Mouse (Mus musculus): Measurements from ENCODE around the gene Rnf39. TPM values are rescaled to one million over a fixed set of nuclear protein-coding genes. Genes with fewer than 3 reads are reported as not detected.

Gene Rnf39
- 0.73 and 1.4 TPM in 2 replicates for polyA plus RNA-seq (2015; fragmentation: Nextera tagmentation; extraction: Ambion mirVana)

DNA sequence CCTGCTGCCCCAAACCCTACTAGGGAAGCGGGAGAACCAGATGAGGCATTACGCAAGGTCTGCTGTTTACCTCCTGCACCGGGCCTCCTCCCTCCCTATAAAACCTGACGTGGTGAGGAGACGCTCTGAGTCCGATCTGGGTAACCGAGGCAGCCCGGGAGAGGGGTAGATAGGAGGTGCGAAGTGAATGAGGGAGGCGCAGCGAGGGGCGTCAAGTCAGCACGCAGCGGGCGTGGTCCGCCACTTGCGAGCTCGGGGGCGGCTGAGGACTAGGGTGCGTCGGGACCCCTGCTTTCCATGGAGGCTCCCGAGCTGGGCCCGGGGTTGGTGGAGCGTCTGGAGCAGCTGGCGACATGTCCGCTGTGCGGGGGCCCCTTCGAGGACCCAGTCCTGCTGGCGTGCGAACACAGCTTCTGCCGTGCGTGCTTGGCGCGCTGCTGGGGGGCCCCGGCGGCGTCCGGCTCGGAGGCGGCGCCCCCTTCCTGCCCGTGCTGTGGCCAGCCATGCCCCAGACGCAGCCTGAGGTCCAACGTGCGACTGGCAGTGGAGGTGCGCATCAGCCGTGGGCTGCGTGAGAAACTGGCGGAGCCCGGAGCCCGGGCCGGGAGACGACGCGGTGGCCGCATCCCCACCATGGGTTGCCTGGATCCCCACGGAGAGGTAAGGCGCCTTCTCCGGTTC lies at the start of gene Rnf39:
TSS of gene Rnf39 (plus strand) at position 128 of the 681 bp plus-strand sequence.

DNA sequence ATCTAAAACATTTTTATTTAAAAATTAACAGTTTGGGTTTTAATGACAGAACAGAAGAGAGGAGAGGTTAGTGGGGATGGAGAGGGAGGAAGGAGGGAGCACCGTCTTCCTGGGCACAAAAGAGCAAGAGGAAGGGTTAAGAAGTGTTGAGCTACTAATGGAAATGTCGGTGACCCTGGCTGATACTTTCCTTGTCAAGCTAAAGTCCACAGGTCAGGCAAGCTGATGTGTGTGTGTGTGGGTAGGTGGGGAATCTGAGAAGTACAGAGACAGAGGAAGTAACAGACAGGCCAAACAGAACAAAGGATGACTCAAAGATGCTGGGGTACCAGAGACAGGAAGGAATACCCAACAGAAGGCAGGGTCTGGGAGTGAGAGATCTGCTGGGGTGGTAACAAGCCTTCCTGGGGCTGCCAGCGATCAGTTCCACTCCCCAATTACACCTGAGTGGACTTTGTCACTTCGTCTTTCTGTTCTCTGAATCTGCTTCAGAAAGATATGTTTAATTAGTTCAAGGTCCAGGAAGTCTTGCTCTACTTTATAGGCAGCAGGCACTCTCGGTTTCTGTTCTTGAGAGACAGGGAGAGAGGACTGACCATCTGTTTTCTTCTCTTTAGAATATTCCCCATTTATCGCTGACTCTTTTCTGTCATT lies 45.0 kb upstream of the Rnf39 start, which contains the start of gene Trim31:
TSS of gene Trim31 (plus strand) at position 567 of the 654 bp plus-strand sequence.

DNA sequence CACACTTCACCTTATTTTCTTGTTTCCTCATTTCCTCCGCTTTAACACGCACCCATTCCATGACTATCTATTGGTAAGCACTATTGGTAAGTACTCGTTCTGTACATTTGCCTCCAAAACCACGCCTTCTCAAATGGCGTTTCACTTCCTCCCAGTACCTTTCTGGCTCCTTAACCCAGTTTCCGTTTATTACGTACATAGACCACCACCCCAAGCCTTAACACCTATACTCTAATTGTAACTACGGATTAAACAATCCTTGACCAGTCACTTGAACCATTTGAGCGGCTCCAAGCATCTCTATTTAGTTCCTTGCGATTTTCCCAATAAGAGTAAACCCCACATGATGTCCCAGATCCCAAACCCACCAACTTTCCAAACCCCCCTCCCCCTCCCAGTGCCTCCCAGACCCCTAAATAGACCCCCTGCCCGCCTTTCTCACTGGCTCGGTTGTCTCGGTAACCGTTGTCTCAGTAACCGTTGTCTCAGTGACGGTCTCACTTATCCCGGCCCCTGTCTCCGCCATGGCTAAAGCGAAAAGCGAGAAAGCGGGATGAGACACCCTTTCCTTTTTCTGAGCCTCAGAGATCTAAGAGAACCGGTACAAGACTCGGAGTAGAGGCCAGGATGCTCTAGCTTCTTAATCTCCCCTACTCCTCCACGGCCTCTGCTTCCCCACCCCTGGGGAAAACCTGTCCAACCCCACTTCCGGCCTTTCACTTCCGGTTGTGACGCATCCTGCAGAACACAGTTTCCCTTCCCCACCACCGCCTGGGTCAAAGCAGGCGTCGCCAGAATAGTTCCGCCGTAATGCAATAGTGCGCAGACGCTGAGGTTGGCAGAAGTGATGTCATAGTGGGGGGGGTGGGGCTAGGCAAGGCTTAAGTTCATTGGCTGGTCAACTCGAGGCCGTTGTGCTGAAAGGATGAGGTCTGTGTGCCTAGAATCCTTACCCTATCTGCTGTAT lies 8.5 kb downstream of the Rnf39 start, which contains the start of gene Ppp1r11:
TSS of gene Ppp1r11 (minus strand) at position 761 of the 967 bp plus-strand sequence.

DNA sequence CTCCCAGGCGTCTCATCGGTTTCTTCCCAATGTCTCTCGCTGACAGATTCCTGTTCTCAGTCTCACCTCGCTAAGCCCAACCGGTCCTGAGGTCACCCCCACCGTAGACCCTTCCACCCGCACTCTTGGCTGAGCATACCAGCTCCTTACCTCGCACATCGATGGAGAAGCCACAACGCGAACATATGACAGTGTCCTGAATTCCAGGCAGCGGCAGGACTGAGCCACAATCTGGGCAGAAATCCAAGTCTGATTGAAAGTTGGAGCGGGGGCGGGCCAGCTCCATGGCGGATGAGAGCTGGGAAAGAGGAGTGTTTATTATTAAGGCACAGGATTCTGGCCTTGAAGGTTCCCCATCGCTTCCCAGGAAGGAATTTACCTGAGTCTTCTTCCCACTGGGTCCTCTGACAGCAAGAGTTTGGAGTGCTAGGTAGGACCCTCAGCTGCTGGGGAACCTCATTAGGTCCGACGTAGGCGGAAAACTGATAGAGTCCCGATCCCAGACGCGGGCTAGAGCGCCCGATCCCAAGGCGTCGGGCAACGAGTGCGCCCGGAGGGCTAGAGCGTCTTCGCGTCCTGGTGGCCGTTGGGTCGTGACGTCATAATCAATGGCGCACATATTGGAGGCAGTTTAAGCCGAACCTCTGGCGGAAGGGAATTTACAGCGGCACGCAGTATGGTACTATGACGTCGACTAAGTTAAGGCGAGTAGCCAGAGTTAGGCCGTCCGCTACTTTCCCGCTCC lies 15.5 kb downstream of the Rnf39 start, which contains the start of the genes Znrd1 and Znrd1as:
TSS of gene Znrd1 (minus strand) at position 561 of the 745 bp plus-strand sequence.
TSS of gene Znrd1as (plus strand) at position 594 of the 745 bp plus-strand sequence.

DNA sequence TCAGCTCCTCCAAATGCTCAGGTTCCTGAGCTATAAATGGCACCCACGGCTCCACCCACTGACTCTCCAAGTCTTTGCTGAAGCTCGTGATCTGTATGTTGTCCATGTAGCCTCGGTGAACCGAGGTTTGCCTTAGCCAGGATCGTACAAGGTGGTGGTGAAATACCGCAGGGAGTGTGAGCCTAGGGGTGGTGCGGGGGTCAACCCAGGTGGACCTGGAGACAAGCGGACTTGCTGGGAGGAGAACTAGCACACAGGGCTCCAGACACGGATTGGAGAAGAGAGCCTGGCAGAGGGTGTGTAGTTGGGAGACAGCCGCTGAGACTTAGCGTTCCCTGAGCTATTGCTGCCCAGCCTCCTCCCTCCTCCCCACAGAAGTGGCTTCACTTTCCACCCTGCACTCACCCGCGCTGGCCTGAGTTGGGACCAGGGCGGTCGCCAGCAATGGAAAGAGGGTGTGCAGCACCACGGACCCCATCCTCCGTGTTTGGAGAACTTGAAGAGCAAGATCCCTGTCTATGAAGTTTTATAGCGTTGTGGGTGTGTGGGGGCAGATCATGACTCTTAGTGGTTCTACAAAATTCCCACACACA lies 38.6 kb downstream of the Rnf39 start, which contains the start of gene 2410137M14Rik:
TSS of gene 2410137M14Rik (minus strand) at position 17 of the 593 bp plus-strand sequence.

DNA sequence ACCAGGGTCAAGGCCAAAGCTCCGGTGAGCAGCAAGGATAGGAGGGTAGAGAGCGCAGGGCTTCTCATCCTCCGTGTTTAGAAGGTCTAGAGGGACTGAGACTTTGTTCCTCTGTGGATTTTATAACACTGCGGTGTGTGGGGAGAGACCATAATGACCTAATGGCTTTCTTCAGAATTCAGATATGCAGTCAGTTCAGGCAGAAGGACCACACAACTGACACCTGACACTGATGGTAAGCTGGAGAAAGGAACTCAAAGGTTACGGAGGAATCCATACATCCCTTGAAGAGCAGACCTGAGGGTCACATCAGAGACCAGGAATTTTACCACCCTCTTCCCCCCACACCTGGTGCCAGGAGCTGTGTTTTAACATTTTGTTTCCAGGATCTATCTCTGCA lies 46.7 kb downstream of the Rnf39 start, which contains the start of gene H2-M5:
TSS of gene H2-M5 (minus strand) at position 101 of the 400 bp plus-strand sequence.

Other genes starting within 250 kb of the Rnf39 start
- gene H2-M10.5, start 170.0 kb upstream of the Rnf39 start, polyA plus RNA-seq (2015; fragmentation: Nextera tagmentation; extraction: Ambion mirVana), result not detected in 2 replicates
- not detected in 2 replicates for gene H2-M10.6, start 130.7 kb upstream of the Rnf39 start, polyA plus RNA-seq (2015; fragmentation: Nextera tagmentation; extraction: Ambion mirVana)
- 19.3 and 19.5 TPM in 2 replicates for gene Trim26, start 105.8 kb upstream of the Rnf39 start, polyA plus RNA-seq (2015; fragmentation: Nextera tagmentation; extraction: Ambion mirVana)
- 0.07 TPM in 1 of 2 replicates, not detected in the other for gene Trim15, start 75.7 kb upstream of the Rnf39 start, polyA plus RNA-seq (2015; fragmentation: Nextera tagmentation; extraction: Ambion mirVana)
- gene Trim10, start 73.3 kb upstream of the Rnf39 start, polyA plus RNA-seq (2015; fragmentation: Nextera tagmentation; extraction: Ambion mirVana), result 0.22 and 0.37 TPM in 2 replicates
- gene Trim40, start 52.8 kb upstream of the Rnf39 start, polyA plus RNA-seq (2015; fragmentation: Nextera tagmentation; extraction: Ambion mirVana), result not detected in 2 replicates
- gene Trim31, start 44.8 kb upstream of the Rnf39 start, polyA plus RNA-seq (2015; fragmentation: Nextera tagmentation; extraction: Ambion mirVana), result not detected in 2 replicates
- gene Ppp1r11, start 8.8 kb downstream of the Rnf39 start, polyA plus RNA-seq (2015; fragmentation: Nextera tagmentation; extraction: Ambion mirVana), result 77.5 and 78.4 TPM in 2 replicates
- 37.6 and 40.9 TPM in 2 replicates for gene Znrd1, start 15.6 kb downstream of the Rnf39 start, polyA plus RNA-seq (2015; fragmentation: Nextera tagmentation; extraction: Ambion mirVana)
- 7.9 and 10.3 TPM in 2 replicates for gene Znrd1as, start 15.7 kb downstream of the Rnf39 start, polyA plus RNA-seq (2015; fragmentation: Nextera tagmentation; extraction: Ambion mirVana)
- gene 2410137M14Rik, start 38.3 kb downstream of the Rnf39 start, polyA plus RNA-seq (2015; fragmentation: Nextera tagmentation; extraction: Ambion mirVana), result not detected in 2 replicates
- gene H2-M5, start 46.6 kb downstream of the Rnf39 start, polyA plus RNA-seq (2015; fragmentation: Nextera tagmentation; extraction: Ambion mirVana), result 0.15 TPM in 2 replicates
- gene Zfp57, start 58.2 kb downstream of the Rnf39 start, polyA plus RNA-seq (2015; fragmentation: Nextera tagmentation; extraction: Ambion mirVana), result 9.7 and 11.0 TPM in 2 replicates
- gene Mog, start 80.5 kb downstream of the Rnf39 start, polyA plus RNA-seq (2015; fragmentation: Nextera tagmentation; extraction: Ambion mirVana), result not detected in 2 replicates
- gene Gabbr1, start 103.0 kb downstream of the Rnf39 start, polyA plus RNA-seq (2015; fragmentation: Nextera tagmentation; extraction: Ambion mirVana), result 3.8 and 4.6 TPM in 2 replicates
- gene Olfr90, start 145.6 kb downstream of the Rnf39 start, polyA plus RNA-seq (2015; fragmentation: Nextera tagmentation; extraction: Ambion mirVana), result not detected in 2 replicates
- gene Olfr91, start 155.4 kb downstream of the Rnf39 start, polyA plus RNA-seq (2015; fragmentation: Nextera tagmentation; extraction: Ambion mirVana), result not detected in 2 replicates
- gene Olfr92, start 177.2 kb downstream of the Rnf39 start, polyA plus RNA-seq (2015; fragmentation: Nextera tagmentation; extraction: Ambion mirVana), result not detected in 2 replicates
- gene Olfr93, start 218.6 kb downstream of the Rnf39 start, polyA plus RNA-seq (2015; fragmentation: Nextera tagmentation; extraction: Ambion mirVana), result not detected in 2 replicates

All from skeletal muscle tissue, postnatal 0 days (tissue).